Mouse (Mus musculus): ENCODE results near the gene Capns1. TPM values are rescaled to one million over a fixed set of nuclear protein-coding genes. Genes with fewer than 3 reads are reported as not detected.

Gene Capns1
- polyA plus RNA-seq, 1 experiment from 2014 or later, result 52.1 TPM

DNA sequence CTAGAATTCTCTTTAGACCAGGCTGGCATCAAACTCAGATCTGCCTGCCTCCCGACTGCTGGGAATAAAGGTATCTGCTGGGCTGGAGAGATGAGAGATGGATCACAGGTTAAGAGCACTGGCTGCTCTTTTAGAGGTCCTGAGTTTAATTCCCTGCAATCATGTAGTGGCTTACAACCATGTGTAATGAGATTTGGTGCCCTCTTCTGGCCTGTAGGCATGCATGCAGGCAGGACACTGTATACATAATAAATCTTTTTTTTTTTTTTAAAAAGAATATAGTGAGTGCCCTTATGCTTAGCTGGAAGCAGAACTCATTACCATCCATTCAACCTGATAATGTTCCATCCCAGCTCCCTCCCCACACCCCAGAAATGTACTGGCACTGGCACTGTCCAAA is 44.6 kb downstream of the Capns1 start:
- DNase-seq (ENCODE audit: low spot score), result no peak
- no peaks in the 10 kb centered on the region for H3K27me3 ChIP-seq (ENCODE audit: low read depth, poor library complexity, severe bottlenecking)
- no peak overlapping the region for H3K4me3 ChIP-seq
- H3K9me3 ChIP-seq (replicated peaks), result peaks cover 100% of the 10 kb centered on the region
- peaks cover 97% of the 10 kb centered on the region for H3K36me3 ChIP-seq
- WGBS, result 97% methylated on average over 1 of the region's 1 CpGs
- no peaks in the 10 kb centered on the region for H3K4me1 ChIP-seq
- no peak overlapping the region for H3K27ac ChIP-seq (replicated peaks)

DNA sequence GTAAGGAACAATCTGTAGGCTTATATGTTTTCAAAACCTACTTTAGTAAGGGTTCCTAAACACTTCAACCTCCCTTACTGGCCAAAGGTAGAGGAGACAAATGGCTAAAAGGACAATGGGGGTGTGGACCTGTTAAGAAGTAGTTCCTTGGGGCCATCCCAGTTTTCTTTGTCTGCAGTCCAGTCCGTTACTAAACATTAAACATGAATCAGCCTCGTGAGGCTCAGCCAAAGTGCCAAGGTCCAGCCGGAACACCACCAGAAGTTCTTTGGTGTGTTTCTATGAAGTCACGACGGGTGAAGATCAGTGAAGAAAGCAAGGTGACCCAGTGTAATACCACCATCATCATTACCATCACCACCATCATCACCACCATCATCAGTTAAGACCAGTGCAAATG is 51.6 kb downstream of the Capns1 start:
- H3K4me1 ChIP-seq, result no peaks in the 10 kb centered on the region
- H3K27ac ChIP-seq (replicated peaks), result no peak overlapping the region
- peaks cover 73% of the 10 kb centered on the region for H3K9me3 ChIP-seq (replicated peaks)
- H3K36me3 ChIP-seq, result peaks cover 71% of the 10 kb centered on the region
- H3K27me3 ChIP-seq (ENCODE audit: low read depth, poor library complexity, severe bottlenecking), result no peaks in the 10 kb centered on the region
- WGBS, result 94% methylated on average over 5 of the region's 5 CpGs
- H3K4me3 ChIP-seq, result no peak overlapping the region
- DNase-seq (ENCODE audit: low spot score), result no peak

DNA sequence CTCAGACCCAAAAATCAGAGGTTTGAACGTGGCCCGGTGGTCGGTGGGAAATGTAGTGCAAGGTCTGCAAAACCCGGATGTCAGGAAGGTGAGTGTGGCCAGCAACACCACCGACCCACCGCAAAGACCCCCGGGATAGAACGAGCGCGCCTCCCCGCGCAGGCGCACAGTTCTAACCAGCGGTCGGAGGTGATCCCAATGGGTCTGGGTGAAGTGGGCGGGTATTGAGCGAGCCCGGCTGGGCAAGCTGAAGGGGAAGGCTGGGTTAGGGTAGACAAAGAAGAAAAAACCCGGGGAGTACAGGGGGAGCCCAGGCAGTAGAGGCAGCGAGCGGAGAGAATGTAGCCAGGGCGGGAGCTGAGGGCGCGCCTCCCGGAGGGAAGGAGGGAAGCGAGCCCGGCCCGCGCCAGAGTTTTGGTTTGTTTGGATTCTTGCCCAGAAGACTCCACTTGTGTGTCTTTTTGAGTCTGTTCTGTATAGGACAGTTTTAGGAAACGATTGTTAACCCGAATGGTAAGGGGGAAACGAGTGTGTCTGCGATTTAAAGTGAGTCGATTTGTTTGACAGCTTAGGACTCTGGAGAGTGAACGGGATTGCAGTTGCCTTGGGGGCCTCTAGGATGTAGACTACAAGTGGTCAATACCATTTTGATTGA is 54.9 kb downstream of the Capns1 start:
- Histone ChIP-seq H3K36me3 (peaks cover 62% of the 10 kb centered on the region), H3K9me3 (replicated peaks) (peaks cover 40% of the 10 kb centered on the region), H3K4me1 (no peaks in the 10 kb centered on the region), H3K27ac (replicated peaks) (peak overlapping the region; percentile 90), H3K27me3 (ENCODE audit: low read depth, poor library complexity, severe bottlenecking) (no peaks in the 10 kb centered on the region), H3K4me3 (peak overlapping the region; percentile 67)
- 3% methylated on average over 35 of the region's 35 CpGs for WGBS
- DNase-seq (ENCODE audit: low spot score), result peak; percentile 91

DNA sequence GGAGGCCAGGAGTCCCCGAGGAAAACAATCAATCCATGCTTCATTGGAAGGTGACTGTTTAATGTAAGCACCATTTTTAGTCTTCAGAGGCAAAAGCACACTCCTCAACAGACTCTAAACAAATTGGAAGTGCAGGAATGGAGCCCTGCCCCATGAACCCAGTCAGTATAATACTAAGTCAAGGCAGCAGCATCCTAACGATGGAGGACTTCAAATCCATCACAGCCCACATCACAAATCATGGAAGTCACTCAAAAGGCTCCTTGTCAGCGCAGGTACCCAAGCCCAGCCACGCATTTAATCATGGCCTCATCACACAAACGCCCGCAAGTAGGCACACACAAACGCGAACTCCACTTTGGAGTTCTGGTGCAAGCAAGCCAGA is 55.4 kb downstream of the Capns1 start:
- Histone ChIP-seq H3K27ac (replicated peaks) (peak overlapping the region; percentile 90), H3K4me1 (no peaks in the 10 kb centered on the region), H3K27me3 (ENCODE audit: low read depth, poor library complexity, severe bottlenecking) (no peaks in the 10 kb centered on the region), H3K4me3 (peak overlapping the region; percentile 67), H3K9me3 (replicated peaks) (peaks cover 35% of the 10 kb centered on the region), H3K36me3 (peaks cover 62% of the 10 kb centered on the region)
- DNase-seq (ENCODE audit: low spot score), result no peak
- WGBS, result 18% methylated on average over 8 of the region's 8 CpGs

Other genes with a start within 250 kb of the Capns1 start
- gene Zfp74, start 244.7 kb downstream of the Capns1 start, polyA plus RNA-seq (2016; fragmentation: Nextera tagmentation; extraction: Ambion mirVana), result 12.7 and 15.8 TPM in 2 replicates
- 22.8 and 23.3 TPM in 2 replicates for gene Zfp568, start 214.9 kb downstream of the Capns1 start, polyA plus RNA-seq (2016; fragmentation: Nextera tagmentation; extraction: Ambion mirVana)
- 4.1 and 4.4 TPM in 2 replicates for gene Zfp14, start 147.4 kb downstream of the Capns1 start, polyA plus RNA-seq (2016; fragmentation: Nextera tagmentation; extraction: Ambion mirVana)
- 6.8 and 9.2 TPM in 2 replicates for gene Zfp82, start 125.9 kb downstream of the Capns1 start, polyA plus RNA-seq (2016; fragmentation: Nextera tagmentation; extraction: Ambion mirVana)
- 1.3 and 2.2 TPM in 2 replicates for gene Gm26920, start 108.4 kb downstream of the Capns1 start, polyA plus RNA-seq (2016; fragmentation: Nextera tagmentation; extraction: Ambion mirVana)
- 14.3 and 18.5 TPM in 2 replicates for gene Zfp566, start 108.3 kb downstream of the Capns1 start, polyA plus RNA-seq (2016; fragmentation: Nextera tagmentation; extraction: Ambion mirVana)
- gene Zfp260, start 104.0 kb downstream of the Capns1 start, polyA plus RNA-seq (2016; fragmentation: Nextera tagmentation; extraction: Ambion mirVana), result 113 and 116 TPM in 2 replicates
- 10.6 and 13.0 TPM in 2 replicates for gene Zfp382, start 76.9 kb downstream of the Capns1 start, polyA plus RNA-seq (2016; fragmentation: Nextera tagmentation; extraction: Ambion mirVana)
- gene Zfp146, start 29.1 kb downstream of the Capns1 start, polyA plus RNA-seq (2016; fragmentation: Nextera tagmentation; extraction: Ambion mirVana), result 17.0 and 21.2 TPM in 2 replicates
- 4.1 and 7.2 TPM in 2 replicates for gene Cox7a1, start 14.7 kb downstream of the Capns1 start, polyA plus RNA-seq (2016; fragmentation: Nextera tagmentation; extraction: Ambion mirVana)
- gene Polr2i, start 33.1 kb upstream of the Capns1 start, polyA plus RNA-seq (2016; fragmentation: Nextera tagmentation; extraction: Ambion mirVana), result 155 and 162 TPM in 2 replicates
- 274 and 283 TPM in 2 replicates for gene Tbcb, start 33.5 kb upstream of the Capns1 start, polyA plus RNA-seq (2016; fragmentation: Nextera tagmentation; extraction: Ambion mirVana)
- not detected in 2 replicates for gene Ovol3, start 36.9 kb upstream of the Capns1 start, polyA plus RNA-seq (2016; fragmentation: Nextera tagmentation; extraction: Ambion mirVana)
- 0.32 and 0.55 TPM in 2 replicates for gene Thap8, start 81.3 kb upstream of the Capns1 start, polyA plus RNA-seq (2016; fragmentation: Nextera tagmentation; extraction: Ambion mirVana)
- gene Wdr62, start 81.6 kb upstream of the Capns1 start, polyA plus RNA-seq (2016; fragmentation: Nextera tagmentation; extraction: Ambion mirVana), result 18.0 and 21.6 TPM in 2 replicates
- gene Clip3, start 92.9 kb upstream of the Capns1 start, polyA plus RNA-seq (2016; fragmentation: Nextera tagmentation; extraction: Ambion mirVana), result 54.9 and 76.3 TPM in 2 replicates
- 95.4 and 96.9 TPM in 2 replicates for gene Alkbh6, start 109.9 kb upstream of the Capns1 start, polyA plus RNA-seq (2016; fragmentation: Nextera tagmentation; extraction: Ambion mirVana)
- gene Syne4, start 116.0 kb upstream of the Capns1 start, polyA plus RNA-seq (2016; fragmentation: Nextera tagmentation; extraction: Ambion mirVana), result 13.7 and 14.8 TPM in 2 replicates
- 2.6 and 4.6 TPM in 2 replicates for gene E130208F15Rik, start 122.9 kb upstream of the Capns1 start, polyA plus RNA-seq (2016; fragmentation: Nextera tagmentation; extraction: Ambion mirVana)
- gene Sdhaf1, start 125.1 kb upstream of the Capns1 start, polyA plus RNA-seq (2016; fragmentation: Nextera tagmentation; extraction: Ambion mirVana), result 19.3 and 22.5 TPM in 2 replicates
- gene Lrfn3, start 164.0 kb upstream of the Capns1 start, polyA plus RNA-seq (2016; fragmentation: Nextera tagmentation; extraction: Ambion mirVana), result 5.4 and 6.2 TPM in 2 replicates
- gene Tyrobp, start 214.9 kb upstream of the Capns1 start, polyA plus RNA-seq (2016; fragmentation: Nextera tagmentation; extraction: Ambion mirVana), result 15.7 and 19.6 TPM in 2 replicates
- gene Hcst, start 221.0 kb upstream of the Capns1 start, polyA plus RNA-seq (2016; fragmentation: Nextera tagmentation; extraction: Ambion mirVana), result 0.35 TPM in 1 of 2 replicates, not detected in the other
- gene Nfkbid, start 222.9 kb upstream of the Capns1 start, polyA plus RNA-seq (2016; fragmentation: Nextera tagmentation; extraction: Ambion mirVana), result 1.4 and 1.5 TPM in 2 replicates
- 69.6 and 124 TPM in 2 replicates for gene Aplp1, start 246.7 kb upstream of the Capns1 start, polyA plus RNA-seq (2016; fragmentation: Nextera tagmentation; extraction: Ambion mirVana)